Mouse (Mus musculus): Measurements from ENCODE around the gene Inpp5a. TPM values are rescaled to one million over a fixed set of nuclear protein-coding genes. Genes with fewer than 3 reads are reported as not detected.

The Inpp5a gene
- polyA plus RNA-seq, 1 experiment from 2014 or later = 58.4 TPM

- Histone ChIP-seq H3K4me1 (peaks cover 78% of the 10 kb centered on the region), H3K4me3 (no peak overlapping the region), H3K9me3 (no peaks in the 10 kb centered on the region), H3K27me3 (replicated peaks) (no peaks in the 10 kb centered on the region), H3K9ac (0 out of 2 replicates have a peak overlapping the region, but pooled peaks have one; percentile 1), H3K36me3 (no peaks in the 10 kb centered on the region), H3K27ac (replicated peaks) (peak overlapping the region; percentile 99), H3K4me2 (no peak overlapping the region)
- WGBS = 82% methylated on average over 3 of the region's 3 CpGs
- no peak for ATAC-seq (ENCODE audit: extremely low read depth, insufficient number of reproducible peaks, low FRiP score, low TSS enrichment)
These were observed 26.4 kb upstream of the Inpp5a start for GRCm38 (mm10) chr7:139362514-139362913.

GRCm38 (mm10) chr7:139363281-139364004 is 25.5 kb upstream of the Inpp5a start:
- H3K36me3 ChIP-seq = no peaks in the 10 kb centered on the region
- peak overlapping the region; percentile 76 for H3K9ac ChIP-seq
- WGBS = 51% methylated on average over 13 of the region's 13 CpGs
- peak overlapping the region; percentile 99 for H3K27ac ChIP-seq (replicated peaks)
- H3K9me3 ChIP-seq = no peaks in the 10 kb centered on the region
- peaks cover 87% of the 10 kb centered on the region for H3K4me1 ChIP-seq
- H3K4me3 ChIP-seq = no peak overlapping the region
- no peaks in the 10 kb centered on the region for H3K27me3 ChIP-seq (replicated peaks)
- ATAC-seq (ENCODE audit: extremely low read depth, insufficient number of reproducible peaks, low FRiP score, low TSS enrichment) = no peak
- H3K4me2 ChIP-seq = peak overlapping the region; percentile 59

- WGBS = under 1% methylated on average over 9 of the region's 9 CpGs
- Histone ChIP-seq H3K4me1 (peaks cover 94% of the 10 kb centered on the region), H3K4me2 (peak overlapping the region; percentile 59), H3K9ac (peak overlapping the region; percentile 76), H3K27me3 (replicated peaks) (no peaks in the 10 kb centered on the region), H3K27ac (replicated peaks) (peak overlapping the region; percentile 99), H3K36me3 (no peaks in the 10 kb centered on the region), H3K4me3 (peak overlapping the region; percentile 19; the same call in 1 of the 2 replicates), H3K9me3 (no peaks in the 10 kb centered on the region)
- ATAC-seq (ENCODE audit: extremely low read depth, insufficient number of reproducible peaks, low FRiP score, low TSS enrichment) = peak; percentile 60; the same call in 1 of the 2 replicates
These were observed 24.8 kb upstream of the Inpp5a start for GRCm38 (mm10) chr7:139364005-139364557.

GRCm38 (mm10) chr7:139364936-139365830 is 23.7 kb upstream of the Inpp5a start:
- Histone ChIP-seq H3K27me3 (replicated peaks) (no peaks in the 10 kb centered on the region), H3K4me2 (peak overlapping the region; percentile 59), H3K9ac (peak overlapping the region; percentile 76), H3K36me3 (no peaks in the 10 kb centered on the region), H3K4me3 (no peak overlapping the region), H3K9me3 (no peaks in the 10 kb centered on the region), H3K27ac (replicated peaks) (peak overlapping the region; percentile 99), H3K4me1 (peaks cover 96% of the 10 kb centered on the region)
- ATAC-seq (ENCODE audit: extremely low read depth, insufficient number of reproducible peaks, low FRiP score, low TSS enrichment) = no peak
- WGBS = 24% methylated on average over 13 of the region's 13 CpGs

GRCm38 (mm10) chr7:139366131-139366530 is 22.8 kb upstream of the Inpp5a start:
- WGBS = 63% methylated on average over 3 of the region's 3 CpGs
- Histone ChIP-seq H3K9ac (0 out of 2 replicates have a peak overlapping the region, but pooled peaks have one; percentile 2), H3K4me2 (no peak overlapping the region), H3K27ac (replicated peaks) (peak overlapping the region; percentile 99), H3K4me3 (no peak overlapping the region), H3K36me3 (no peaks in the 10 kb centered on the region), H3K9me3 (no peaks in the 10 kb centered on the region), H3K4me1 (peaks cover 96% of the 10 kb centered on the region), H3K27me3 (replicated peaks) (no peaks in the 10 kb centered on the region)
- ATAC-seq (ENCODE audit: extremely low read depth, insufficient number of reproducible peaks, low FRiP score, low TSS enrichment) = no peak

GRCm38 (mm10) chr7:139366549-139366948 is 22.4 kb upstream of the Inpp5a start:
- no peaks in the 10 kb centered on the region for H3K36me3 ChIP-seq
- H3K9me3 ChIP-seq = no peaks in the 10 kb centered on the region
- 35% methylated on average over 4 of the region's 4 CpGs for WGBS
- no peaks in the 10 kb centered on the region for H3K27me3 ChIP-seq (replicated peaks)
- no peak for ATAC-seq (ENCODE audit: extremely low read depth, insufficient number of reproducible peaks, low FRiP score, low TSS enrichment)
- no peak overlapping the region for H3K4me2 ChIP-seq
- no peak overlapping the region for H3K4me3 ChIP-seq
- H3K4me1 ChIP-seq = peaks cover 93% of the 10 kb centered on the region
- no peak overlapping the region for H3K9ac ChIP-seq
- peak overlapping the region; percentile 99 for H3K27ac ChIP-seq (replicated peaks)

GRCm38 (mm10) chr7:139368218-139368617 is 20.7 kb upstream of the Inpp5a start:
- peak overlapping the region; percentile 77 for H3K9ac ChIP-seq
- peaks cover 78% of the 10 kb centered on the region for H3K4me1 ChIP-seq
- H3K36me3 ChIP-seq = no peaks in the 10 kb centered on the region
- ATAC-seq (ENCODE audit: extremely low read depth, insufficient number of reproducible peaks, low FRiP score, low TSS enrichment) = no peak
- H3K4me2 ChIP-seq = peak overlapping the region; percentile 7; the same call in 1 of the 2 replicates
- no peak overlapping the region for H3K4me3 ChIP-seq
- H3K27ac ChIP-seq (replicated peaks) = peak overlapping the region; percentile 97
- no peaks in the 10 kb centered on the region for H3K9me3 ChIP-seq
- no peaks in the 10 kb centered on the region for H3K27me3 ChIP-seq (replicated peaks)
- 54% methylated on average over 2 of the region's 2 CpGs for WGBS

- no peaks in the 10 kb centered on the region for H3K27me3 ChIP-seq (replicated peaks)
- no peaks in the 10 kb centered on the region for H3K36me3 ChIP-seq
- no peaks in the 10 kb centered on the region for H3K9me3 ChIP-seq
- H3K27ac ChIP-seq (replicated peaks) = peak overlapping the region; percentile 97
- no peak for ATAC-seq (ENCODE audit: extremely low read depth, insufficient number of reproducible peaks, low FRiP score, low TSS enrichment)
- 24% methylated on average over 14 of the region's 14 CpGs for WGBS
- peak overlapping the region; percentile 77 for H3K9ac ChIP-seq
- H3K4me1 ChIP-seq = peaks cover 72% of the 10 kb centered on the region
- peak overlapping the region; percentile 7; the same call in 1 of the 2 replicates for H3K4me2 ChIP-seq
- no peak overlapping the region for H3K4me3 ChIP-seq
These were observed 20.1 kb upstream of the Inpp5a start for GRCm38 (mm10) chr7:139368722-139369380.

- Histone ChIP-seq H3K36me3 (no peaks in the 10 kb centered on the region), H3K4me1 (peaks cover 65% of the 10 kb centered on the region), H3K4me2 (no peak overlapping the region), H3K27me3 (replicated peaks) (no peaks in the 10 kb centered on the region), H3K27ac (replicated peaks) (peak overlapping the region; percentile 97), H3K9ac (peak overlapping the region; percentile 60; the same call in 1 of the 2 replicates), H3K4me3 (no peak overlapping the region), H3K9me3 (no peaks in the 10 kb centered on the region)
- 35% methylated on average over 6 of the region's 6 CpGs for WGBS
- no peak for ATAC-seq (ENCODE audit: extremely low read depth, insufficient number of reproducible peaks, low FRiP score, low TSS enrichment)
These were observed 19.3 kb upstream of the Inpp5a start for GRCm38 (mm10) chr7:139369501-139370088.

GRCm38 (mm10) chr7:139371389-139371788 is 17.5 kb upstream of the Inpp5a start:
- no peaks in the 10 kb centered on the region for H3K36me3 ChIP-seq
- no peak for ATAC-seq (ENCODE audit: extremely low read depth, insufficient number of reproducible peaks, low FRiP score, low TSS enrichment)
- H3K4me2 ChIP-seq = no peak overlapping the region
- H3K4me3 ChIP-seq = no peak overlapping the region
- H3K9ac ChIP-seq = no peak overlapping the region
- H3K9me3 ChIP-seq = no peaks in the 10 kb centered on the region
- peaks cover 47% of the 10 kb centered on the region for H3K4me1 ChIP-seq
- H3K27me3 ChIP-seq (replicated peaks) = no peaks in the 10 kb centered on the region
- no peak overlapping the region for H3K27ac ChIP-seq (replicated peaks)

Data from heart, embryonic 13.5 days (tissue).